Mouse (Mus musculus) retina, embryonic 14.5 days (tissue): ENCODE data around the gene Paf1.

Experiments
- DNase-seq: peaks from one replicate; pipeline ENCODE4 v3.0.0-alpha.2; 2015; ENCODE audit warnings: low spot score

Paf1 gene

DNA sequence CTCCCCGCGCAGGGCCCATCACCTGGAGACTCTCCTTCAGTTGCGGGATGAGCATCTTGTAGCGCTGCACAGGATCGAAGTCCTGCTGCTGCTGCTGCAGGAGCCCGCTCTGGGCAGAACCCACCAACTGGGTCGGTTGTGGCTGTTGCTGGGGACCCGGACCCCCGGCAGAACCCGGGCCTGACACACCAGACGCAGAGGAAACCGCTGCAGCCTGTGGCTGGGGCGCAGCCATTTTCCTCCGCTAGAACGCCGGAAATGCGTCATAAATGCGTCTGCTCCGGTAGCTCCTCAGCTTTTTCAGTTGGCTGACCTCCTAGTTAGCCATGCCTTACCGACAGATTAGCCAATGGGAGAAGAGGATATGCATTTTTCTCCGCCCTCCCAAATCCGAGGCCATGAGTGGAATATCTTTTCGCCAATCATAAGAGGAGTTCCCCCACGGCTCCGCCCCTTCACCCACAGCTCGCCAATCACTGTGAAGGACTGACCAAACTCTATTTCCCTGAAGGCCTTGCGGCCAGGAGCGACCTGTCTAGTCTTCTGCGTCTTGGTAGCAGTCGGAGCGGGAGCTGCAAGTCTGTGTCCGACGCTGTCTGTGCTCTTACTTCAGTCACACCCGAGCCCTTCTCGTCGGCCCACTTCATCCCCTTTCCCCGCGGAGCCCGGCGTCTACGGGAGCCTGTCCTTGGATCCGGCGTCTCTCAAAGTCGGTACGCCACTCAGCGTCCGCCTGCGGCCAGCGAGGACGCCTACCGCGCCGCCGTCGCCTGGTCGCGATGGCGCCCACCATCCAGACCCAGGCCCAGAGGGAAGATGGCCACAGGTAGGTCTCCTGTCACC is at the start of gene Paf1, which contains the start of gene Med29:
TSS of gene Paf1 (plus strand) at position 523 of the 843 bp plus-strand sequence.
TSS of gene Med29 (minus strand) at position 280 of the 843 bp plus-strand sequence.
- peak; percentile 98 for DNase-seq

DNA sequence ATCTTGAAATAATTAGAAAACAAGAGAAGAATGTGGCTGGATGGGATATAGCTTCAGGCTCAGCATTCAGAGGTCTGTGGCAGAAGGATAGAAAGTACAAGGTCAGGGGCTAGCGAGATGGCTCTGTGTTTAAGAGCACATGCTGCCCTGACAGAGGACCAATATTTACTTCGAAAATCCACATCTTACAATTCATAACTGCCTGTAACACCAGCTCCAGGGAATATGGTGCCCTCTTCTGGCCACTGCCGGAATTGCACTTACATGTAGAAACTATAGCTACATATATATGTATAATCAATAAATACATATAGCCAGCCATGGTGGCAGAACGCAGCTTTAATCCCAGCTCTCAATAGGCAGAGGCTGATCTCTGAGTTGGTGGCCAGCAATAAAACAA is 48.1 kb upstream of the Paf1 start:
- DNase-seq = peak; percentile 89

GRCm38 (mm10) chr7:28347746-28348145 is 45.0 kb upstream of the Paf1 start:
- no peak for DNase-seq

- DNase-seq = peak; percentile 65
These were observed 44.1 kb upstream of the Paf1 start for GRCm38 (mm10) chr7:28348601-28349000.

- peak; percentile 99 for DNase-seq
These were observed 42.4 kb upstream of the Paf1 start, which contains the start of gene Rps16 for GRCm38 (mm10) chr7:28350155-28350883. Gene Rps16 (plus strand): TSS chr7:28350652.

GRCm38 (mm10) chr7:28351676-28352191 is 41.0 kb upstream of the Paf1 start:
- no peak for DNase-seq

DNA sequence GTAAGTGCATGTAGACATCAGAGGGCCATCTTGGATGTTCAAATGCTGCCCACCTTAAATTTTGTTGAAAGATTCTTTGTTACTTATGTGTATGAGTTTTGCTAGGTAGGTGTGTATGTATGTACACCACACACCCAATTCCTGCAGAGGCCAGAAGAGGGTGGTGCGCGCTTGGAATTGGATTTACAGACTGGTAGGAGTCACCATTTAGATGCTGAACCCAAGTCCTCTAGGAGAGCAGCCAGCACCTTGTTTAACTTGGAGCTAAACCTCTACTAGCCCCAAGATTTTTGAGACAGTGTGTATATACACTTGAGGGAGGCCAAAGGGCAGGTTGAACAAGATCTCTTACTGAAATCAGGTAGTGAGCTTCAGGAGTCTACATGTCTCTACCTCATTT is 39.5 kb upstream of the Paf1 start:
- DNase-seq = no peak

DNA sequence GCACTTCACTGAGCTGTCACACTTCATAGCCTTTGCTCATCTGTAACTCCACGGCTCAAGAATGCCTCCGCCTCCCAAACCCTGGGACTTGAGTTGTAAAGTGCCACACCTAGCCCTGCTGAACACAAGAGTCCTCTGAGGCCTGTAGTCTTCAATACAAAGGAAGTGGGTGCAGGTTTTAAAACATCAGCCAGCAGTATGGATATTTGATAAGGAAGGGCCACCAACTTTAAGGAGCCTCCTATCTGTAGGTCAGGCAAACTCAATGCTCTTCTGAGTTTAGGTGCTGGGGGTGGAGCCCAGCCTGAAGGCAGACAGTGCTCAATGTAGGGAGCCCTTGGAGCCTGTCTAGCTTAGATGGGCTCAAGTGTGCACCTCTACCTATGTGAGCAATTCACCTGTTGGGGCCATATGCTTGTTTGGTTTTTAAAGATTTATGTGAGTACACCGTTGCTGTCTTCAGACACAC is 38.6 kb upstream of the Paf1 start:
- no peak for DNase-seq

DNA sequence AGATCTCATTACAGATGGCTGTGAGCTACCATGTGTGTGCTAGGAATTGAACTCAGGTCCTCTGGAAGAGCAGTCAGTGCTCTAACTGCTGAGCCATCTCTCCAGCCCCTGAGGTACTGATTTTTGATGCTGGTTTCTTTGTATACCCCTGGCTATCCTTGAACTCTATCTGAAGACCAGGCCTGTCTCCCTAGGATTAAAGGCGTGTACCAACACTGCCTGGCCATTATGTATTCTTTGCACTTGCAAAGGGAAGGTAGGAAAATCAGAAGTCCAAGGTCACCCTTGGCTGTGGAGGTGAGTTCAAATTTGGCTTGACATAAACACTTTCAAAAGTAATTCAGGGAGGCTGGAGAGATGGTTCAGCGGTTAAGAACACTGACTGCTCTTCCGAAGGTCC is 38.2 kb upstream of the Paf1 start:
- no peak for DNase-seq

- DNase-seq = no peak
These were observed 37.5 kb upstream of the Paf1 start for GRCm38 (mm10) chr7:28355221-28355620.

- DNase-seq = peak; percentile 13
These were observed 35.8 kb upstream of the Paf1 start for GRCm38 (mm10) chr7:28356981-28357380.

GRCm38 (mm10) chr7:28357984-28358383 is 34.8 kb upstream of the Paf1 start:
- DNase-seq = peak; percentile 5

GRCm38 (mm10) chr7:28358431-28358830 is 34.3 kb upstream of the Paf1 start:
- DNase-seq = no peak

DNA sequence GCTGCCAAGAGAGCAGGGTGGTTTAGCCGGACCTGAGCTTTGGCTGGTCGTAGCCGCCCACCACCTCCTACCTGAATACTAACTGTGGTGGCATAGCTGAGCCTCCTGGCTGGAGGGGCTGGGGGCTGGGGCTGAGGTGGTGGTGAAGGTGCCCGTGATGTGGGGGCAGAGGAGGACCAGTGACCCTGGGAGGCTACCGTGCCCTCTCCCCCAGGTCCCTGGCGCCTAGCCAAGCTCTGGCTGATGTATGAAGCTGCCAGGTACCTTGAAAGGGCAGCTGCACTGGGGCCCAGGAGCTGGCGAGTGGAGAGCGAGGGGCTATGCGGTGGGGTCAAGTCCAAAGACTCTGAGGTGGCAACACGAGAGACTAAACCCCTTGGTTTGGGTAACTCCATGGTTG is 32.9 kb upstream of the Paf1 start:
- no peak for DNase-seq

- DNase-seq = no peak
These were observed 32.5 kb upstream of the Paf1 start for GRCm38 (mm10) chr7:28360291-28360690.

DNA sequence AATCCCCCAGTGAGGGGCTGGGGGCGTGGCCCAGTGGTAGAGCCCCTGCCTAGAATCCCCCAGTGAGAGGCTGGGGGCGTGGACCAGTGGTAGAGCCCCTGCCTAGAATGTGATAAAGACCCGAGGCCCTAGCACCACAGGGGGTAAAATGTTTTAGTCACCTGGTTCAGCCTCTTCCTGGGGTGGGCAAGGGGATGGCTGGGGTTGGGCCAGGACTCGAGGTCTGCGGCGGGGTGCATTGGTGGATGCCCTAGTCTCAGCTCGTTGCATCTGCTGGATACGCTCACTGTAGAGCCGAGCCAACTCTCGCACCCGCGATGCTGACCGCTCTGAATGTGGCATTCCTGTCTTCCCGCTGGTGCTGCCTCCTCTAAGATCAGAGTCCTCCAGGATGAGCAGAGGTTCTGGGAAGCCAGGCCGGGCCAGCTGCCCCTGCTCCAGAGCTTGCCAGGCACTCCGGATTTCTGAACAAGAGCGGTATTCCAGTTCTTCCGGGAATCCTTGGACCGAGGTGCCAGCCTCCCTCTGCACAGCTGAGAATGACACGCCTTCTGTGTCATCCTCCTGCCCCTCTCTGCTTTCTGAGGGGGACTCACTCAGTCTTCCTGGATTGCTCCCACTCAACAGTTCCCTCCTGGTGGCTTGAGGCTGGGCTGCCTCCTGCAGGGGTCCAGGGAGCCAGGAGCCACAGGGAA is 31.0 kb upstream of the Paf1 start:
- no peak for DNase-seq

DNA sequence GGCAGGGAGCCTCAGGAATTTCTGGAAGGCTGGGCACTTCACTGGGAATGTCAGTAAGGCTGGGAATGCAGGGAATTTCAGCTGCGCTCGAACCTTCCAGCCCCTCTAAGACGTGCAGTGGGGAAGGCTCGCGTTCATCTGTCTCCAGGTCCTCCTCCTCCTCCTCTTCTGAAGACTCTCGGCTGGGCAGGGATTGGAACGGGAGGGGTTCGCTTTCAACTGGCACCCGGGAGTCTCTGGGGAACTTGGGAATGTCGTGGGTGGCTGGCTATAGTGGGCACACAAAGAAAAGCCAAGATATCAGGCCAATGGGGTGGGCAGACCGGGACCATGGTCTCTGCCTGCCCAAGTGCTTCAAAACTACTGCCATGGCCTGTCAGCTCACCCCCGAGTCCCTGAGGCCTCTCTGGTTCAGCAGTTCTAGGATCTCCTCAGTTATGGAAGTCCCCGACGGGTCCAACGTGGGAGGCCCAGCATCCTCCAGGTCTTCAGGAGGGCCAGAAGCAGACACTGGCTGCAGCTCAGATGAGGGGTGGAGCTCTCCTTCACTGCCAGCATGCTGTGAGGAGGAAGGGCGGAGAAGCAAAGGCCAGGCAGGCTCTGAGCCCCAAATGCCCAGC is 30.2 kb upstream of the Paf1 start:
- DNase-seq = no peak

- no peak for DNase-seq
These were observed 25.0 kb upstream of the Paf1 start for GRCm38 (mm10) chr7:28367663-28368275.

DNA sequence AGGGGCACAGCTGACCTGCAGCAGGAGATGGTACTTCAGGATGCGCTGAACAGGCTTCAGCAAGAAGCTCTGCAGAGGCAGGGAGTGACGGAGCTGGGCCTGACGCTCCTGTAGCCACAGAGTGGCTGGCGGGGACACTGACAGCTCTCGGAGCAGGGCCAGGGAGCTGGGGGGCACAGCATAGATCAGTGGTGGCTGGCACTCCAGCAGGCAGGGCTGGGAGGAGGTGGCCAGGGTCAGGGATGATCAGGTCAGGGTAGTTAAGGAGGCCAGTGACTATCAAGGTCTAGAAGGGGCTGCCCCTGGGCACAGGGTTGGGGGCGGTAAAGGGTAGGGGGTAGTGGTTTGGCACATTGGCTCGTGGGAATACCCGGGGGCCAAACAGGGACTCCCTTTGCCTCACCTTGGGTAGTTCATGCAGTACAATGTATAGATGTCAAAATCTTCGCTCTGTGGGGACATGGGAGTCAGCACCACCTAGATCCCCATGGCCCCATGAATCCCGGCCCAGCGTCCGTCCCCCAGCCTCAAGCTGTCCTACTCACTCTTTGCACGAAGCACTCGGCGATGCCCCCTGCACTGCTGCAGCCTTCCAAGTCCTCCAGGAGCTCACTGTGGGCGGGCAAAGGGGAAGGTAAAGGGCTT is 24.4 kb upstream of the Paf1 start:
- no peak for DNase-seq

- no peak for DNase-seq
These were observed 22.7 kb upstream of the Paf1 start for GRCm38 (mm10) chr7:28370051-28370450.
